ENCODE assay signal across 12 mouse cellular contexts in genomic region chr5:131839023-131839422, GRCm38 (mm10).
"Had no signal": no experiment of that assay in that cellular context is flagged by ENCODE, and none has a peak within 500 bp of the region (broad histone marks: within the 10 kb centered on the region; RNA-seq: fewer than 3 reads in every experiment).

No protein-coding gene starts in this region.

- H3K4me3 ChIP-seq: limb, embryonic 12.5 days; liver, embryonic 13.5 days; megakaryocyte, embryonic 14.5 days; midbrain, embryonic 12.5 days; neural tube, embryonic 12.5 days had no signal

- DNase-seq: kidney, adult 18-20 months; kidney, postnatal 36 days; layer of hippocampus, adult 9-11 months; layer of hippocampus, postnatal 36 days; liver; liver, embryonic 13.5 days; lung, adult 18-20 months; thymus, postnatal 36 days had no signal

- H3K27me3 ChIP-seq: limb, embryonic 12.5 days; liver, embryonic 13.5 days; midbrain, embryonic 12.5 days; neural tube, embryonic 12.5 days had no signal

- H3K27ac ChIP-seq: limb, embryonic 12.5 days; liver, embryonic 13.5 days; midbrain, embryonic 12.5 days; neural tube, embryonic 12.5 days had no signal

- H3K9ac ChIP-seq: limb, embryonic 12.5 days; liver, embryonic 13.5 days; midbrain, embryonic 12.5 days; neural tube, embryonic 12.5 days had no signal

- H3K4me2 ChIP-seq: limb, embryonic 12.5 days; liver, embryonic 13.5 days; midbrain, embryonic 12.5 days; neural tube, embryonic 12.5 days had no signal

- H3K9me3 ChIP-seq: limb, embryonic 12.5 days; liver, embryonic 13.5 days; midbrain, embryonic 12.5 days; neural tube, embryonic 12.5 days had no signal

- H3K36me3 ChIP-seq: limb, embryonic 12.5 days; liver, embryonic 13.5 days; midbrain, embryonic 12.5 days; neural tube, embryonic 12.5 days had no signal

- H3K4me1 ChIP-seq: liver, embryonic 13.5 days had no signal
